Mouse (Mus musculus) limb, embryonic 14.5 days (tissue): ENCODE measurements at regions not wholly inside any gene's neighbourhood (a gene's known extent, or its start where the extent isn't known, plus 50 kb on each side); places are given as distances from the start of the nearest gene placed in this dataset.

Source experiments
- ATAC-seq: fragments of 200-750 bp; cut with Nextera tagmentation; 2 replicates; pipeline ENCODE4 v1.8.0; 2017; ENCODE audit warnings: low read depth, moderate number of reproducible peaks, moderate TSS enrichment; ENCODE audit not compliant: low FRiP score
- DNase-seq: peaks from one replicate; pipeline ENCODE4 v3.0.0-alpha.2; 2015; ENCODE audit warnings: low spot score
- H3K27ac ChIP-seq: fragments of 300-500 bp; sonication (generic); replicated peaks from 2 replicates; pipeline ENCODE4 v1.5.1; 2014; ENCODE audit warnings: low read depth, mild to moderate bottlenecking, low read length, moderate library complexity, mixed read lengths
- H3K27me3 ChIP-seq: fragments of 300-500 bp; sonication (generic); 2 replicates; pipeline ENCODE4 v1.6.1; 2014; ENCODE audit warnings: low read length, mixed read lengths; ENCODE audit not compliant: control insufficient read depth, insufficient read depth
- H3K36me3 ChIP-seq: fragments of 300-500 bp; sonication (generic); 2 replicates; pipeline ENCODE4 v1.6.1; 2014; ENCODE audit warnings: mild to moderate bottlenecking, low read length, moderate library complexity, mixed read lengths; ENCODE audit not compliant: control insufficient read depth, insufficient read depth
- H3K4me1 ChIP-seq: fragments of 300-500 bp; sonication (generic); 2 replicates; pipeline ENCODE4 v1.6.1; 2014; ENCODE audit warnings: antibody characterized with exemption, low read length, mixed read lengths; ENCODE audit not compliant: control insufficient read depth, insufficient read depth
- H3K4me2 ChIP-seq: fragments of 300-500 bp; sonication (generic); replicated peaks from 2 replicates; pipeline ENCODE4 v1.6.1; 2014; ENCODE audit warnings: low read depth, mild to moderate bottlenecking, low read length, moderate library complexity; ENCODE audit not compliant: severe bottlenecking
- H3K4me3 ChIP-seq: fragments of 300-500 bp; sonication (generic); replicated peaks from 2 replicates; pipeline ENCODE4 v1.5.1; 2014; ENCODE audit warnings: low read length
- H3K9ac ChIP-seq: fragments of 300-500 bp; sonication (generic); 2 replicates; pipeline ENCODE4 v1.6.1; 2014; ENCODE audit warnings: mild to moderate bottlenecking, low read depth, low read length, moderate library complexity; ENCODE audit not compliant: severe bottlenecking
- H3K9me3 ChIP-seq: fragments of 300-500 bp; sonication (generic); 2 replicates; pipeline ENCODE4 v1.6.1; 2016; ENCODE audit warnings: low read length; ENCODE audit not compliant: control insufficient read depth
- POLR2A ChIP-seq: fragments of 200-500 bp; IDR thresholded peaks from 2 replicates; pipeline ENCODE4 v1.8.0; 2012; ENCODE audit warnings: inconsistent platforms, mild to moderate bottlenecking, moderate library complexity, borderline replicate concordance; ENCODE audit not compliant: insufficient read depth, insufficient read length; ENCODE audit errors: extremely low read depth
- WGBS: fragments of 180-500 bp; shearing (Covaris S2); extraction: QIAGEN DNeasy Blood & Tissue Kit; methylation state at CpG from one replicate; pipeline ENCODE4 v1.1.7; 2014; 5-methylcytosine and 5-hydroxymethylcytosine counted together

DNA sequence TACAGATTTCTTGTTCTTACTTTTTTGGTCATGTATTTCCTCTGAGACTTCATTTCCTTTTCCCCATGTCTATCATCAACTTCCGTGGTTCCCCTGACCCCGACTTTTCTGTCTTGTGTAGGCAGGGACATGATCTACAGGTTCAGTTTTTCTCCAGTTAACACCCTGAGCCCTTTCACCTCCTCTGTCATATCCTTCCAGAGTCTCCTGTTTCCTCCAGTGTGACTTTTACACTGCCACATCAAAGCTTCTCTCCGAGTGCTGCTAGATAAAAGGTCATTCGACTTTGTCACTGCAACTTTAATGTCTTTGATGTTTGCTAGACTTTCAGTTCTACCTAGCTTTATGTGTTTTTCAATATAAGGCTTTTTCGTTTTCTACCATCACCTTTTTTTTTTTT lies 72.5 kb downstream of the Phlda1 start:
- Histone ChIP-seq H3K36me3 (no peaks in the 10 kb centered on the region), H3K4me2 (no peak overlapping the region), H3K4me1 (peaks cover 9% of the 10 kb centered on the region; the same call in 1 of the 2 replicates), H3K4me3 (no peak overlapping the region), H3K9ac (no peak overlapping the region), H3K9me3 (no peaks in the 10 kb centered on the region), H3K27me3 (no peaks in the 10 kb centered on the region), H3K27ac (no peak overlapping the region)
- no peak for TF ChIP-seq POLR2A
- no peak for ATAC-seq
- WGBS = 26% methylated on average over 5 of the region's 5 CpGs
- DNase-seq = no peak

- Histone ChIP-seq H3K4me2 (no peak overlapping the region), H3K9ac (no peak overlapping the region), H3K9me3 (no peaks in the 10 kb centered on the region), H3K36me3 (no peaks in the 10 kb centered on the region), H3K4me1 (peaks cover 9% of the 10 kb centered on the region; the same call in 1 of the 2 replicates), H3K27ac (no peak overlapping the region), H3K27me3 (no peaks in the 10 kb centered on the region), H3K4me3 (no peak overlapping the region)
- TF ChIP-seq POLR2A = no peak
- DNase-seq = no peak
- no peak for ATAC-seq
- WGBS = 60% methylated on average over 2 of the region's 2 CpGs
Observed at GRCm38 (mm10) chr10:111579481-111579880, 73.4 kb downstream of the Phlda1 start.

DNA sequence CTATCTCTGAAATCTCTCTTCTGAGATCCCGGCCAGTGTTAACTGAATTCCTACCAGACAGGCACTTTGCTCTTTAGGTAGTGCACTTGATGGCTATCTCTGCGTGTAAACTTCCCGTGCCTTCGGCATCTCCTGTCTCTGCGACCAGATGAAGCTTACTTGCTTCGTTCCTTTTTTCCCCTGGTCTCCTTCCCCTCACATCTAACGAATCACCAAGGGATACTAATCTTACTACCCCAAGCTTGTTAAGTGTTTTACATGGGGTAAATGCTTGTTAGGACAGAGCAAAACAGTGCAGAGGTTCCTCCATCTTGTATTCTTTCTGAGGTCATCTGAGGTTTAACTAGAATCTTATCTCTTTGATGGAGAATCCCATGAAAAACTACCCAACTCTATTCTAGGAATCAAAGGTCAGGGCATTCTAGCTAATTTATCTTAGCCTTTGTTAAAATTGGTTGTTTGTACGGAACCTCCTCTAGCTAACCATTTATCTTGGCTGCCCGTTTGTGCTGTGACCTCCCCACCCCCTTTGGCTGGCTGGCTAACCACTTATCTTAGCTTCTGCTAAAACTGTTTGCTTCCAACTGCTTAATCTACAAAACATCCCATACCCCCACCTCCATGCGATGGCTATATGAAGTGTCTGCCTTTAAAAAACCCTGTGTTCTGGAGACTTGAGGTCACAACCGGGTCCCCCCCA lies 74.5 kb downstream of the Phlda1 start:
- 63% methylated on average over 11 of the region's 11 CpGs for WGBS
- H3K9ac ChIP-seq = no peak overlapping the region
- no peak for TF ChIP-seq POLR2A
- H3K4me1 ChIP-seq = peaks cover 6% of the 10 kb centered on the region; the same call in 1 of the 2 replicates
- no peak overlapping the region for H3K27ac ChIP-seq
- H3K9me3 ChIP-seq = no peaks in the 10 kb centered on the region
- H3K36me3 ChIP-seq = no peaks in the 10 kb centered on the region
- H3K27me3 ChIP-seq = no peaks in the 10 kb centered on the region
- ATAC-seq (no peak), DNase-seq (no peak)
- no peak overlapping the region for H3K4me3 ChIP-seq
- H3K4me2 ChIP-seq = no peak overlapping the region

DNA sequence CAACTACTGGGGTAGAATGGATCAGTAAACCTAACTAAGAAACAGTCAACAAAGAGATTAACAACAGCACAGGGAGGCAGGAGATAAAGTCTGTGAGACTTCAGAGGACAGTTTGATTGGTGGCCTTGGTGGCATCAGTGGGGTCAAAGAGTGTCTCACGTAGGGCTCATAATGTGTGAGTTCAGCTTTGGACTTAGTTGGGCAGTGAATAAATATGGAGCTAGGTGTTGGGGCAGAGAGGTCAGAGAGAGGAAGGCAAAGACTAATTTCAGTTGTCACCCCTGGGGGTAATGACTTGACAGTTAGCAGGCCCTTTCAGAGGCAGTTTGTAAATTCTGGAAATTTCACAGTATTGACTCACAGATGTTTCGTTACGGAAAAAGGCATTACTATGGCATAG lies 75.8 kb downstream of the Phlda1 start:
- Histone ChIP-seq H3K4me2 (no peak overlapping the region), H3K27me3 (no peaks in the 10 kb centered on the region), H3K4me1 (no peaks in the 10 kb centered on the region), H3K9me3 (no peaks in the 10 kb centered on the region), H3K4me3 (no peak overlapping the region), H3K36me3 (no peaks in the 10 kb centered on the region), H3K9ac (no peak overlapping the region), H3K27ac (no peak overlapping the region)
- DNase-seq (no peak), ATAC-seq (no peak)
- no peak for TF ChIP-seq POLR2A
- 69% methylated on average over 3 of the region's 3 CpGs for WGBS

DNA sequence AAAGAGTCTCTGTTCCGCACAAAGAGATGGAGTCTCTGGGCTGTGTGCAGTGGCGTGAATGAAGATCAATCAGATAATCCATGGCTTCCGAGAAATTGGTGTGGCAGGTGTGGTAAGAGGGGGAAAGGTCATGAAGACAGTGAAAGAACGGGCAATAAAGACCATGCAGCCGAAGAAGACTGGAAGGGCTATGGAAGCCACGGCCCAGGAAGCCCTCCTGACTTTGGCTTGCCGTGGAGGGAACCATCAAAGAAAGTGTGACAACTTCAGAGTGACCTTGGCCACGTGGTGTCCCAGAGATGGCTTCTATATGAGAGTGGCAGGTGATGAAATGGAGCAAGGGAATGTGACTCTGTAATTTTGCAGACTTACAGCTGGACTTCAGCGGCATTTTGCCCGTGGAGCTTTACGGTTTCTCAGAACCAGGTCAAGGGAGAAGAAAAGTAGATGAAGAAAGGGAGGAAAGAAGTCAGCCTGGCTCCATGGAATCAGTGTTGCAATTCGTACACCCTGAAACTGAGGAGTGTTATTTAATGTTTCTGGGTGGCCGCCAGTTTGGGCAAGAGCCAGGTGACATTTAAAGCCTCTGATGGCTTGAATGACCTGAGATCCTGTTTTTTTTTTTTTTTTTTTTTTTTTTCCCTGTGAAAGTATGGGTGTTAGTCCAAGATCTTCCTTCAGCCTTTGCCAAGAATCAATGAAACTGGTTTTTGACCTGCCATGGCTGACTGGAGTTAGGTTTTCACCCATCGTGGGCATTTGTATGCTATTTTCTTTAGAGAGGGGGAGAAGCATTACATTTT lies 76.4 kb downstream of the Phlda1 start:
- H3K4me1 ChIP-seq = no peaks in the 10 kb centered on the region
- no peak overlapping the region for H3K4me2 ChIP-seq
- H3K9me3 ChIP-seq = no peaks in the 10 kb centered on the region
- no peak for TF ChIP-seq POLR2A
- 62% methylated on average over 14 of the region's 14 CpGs for WGBS
- ATAC-seq (no peak), DNase-seq (no peak)
- H3K9ac ChIP-seq = no peak overlapping the region
- H3K36me3 ChIP-seq = no peaks in the 10 kb centered on the region
- H3K4me3 ChIP-seq = no peak overlapping the region
- no peaks in the 10 kb centered on the region for H3K27me3 ChIP-seq
- H3K27ac ChIP-seq = no peak overlapping the region
